Mouse (Mus musculus) ES-CJ7 (cell line): Measurements from ENCODE around the gene Cd55.
"Not testable (repeated sequence)": the region's sequence is repeated elsewhere in the genome, so short reads cannot be mapped to it uniquely, and the experiment has no call there.

Experiments
- DNase-seq: peaks from one replicate; pipeline ENCODE4 v3.0.0; 2011; ENCODE audit warnings: low read depth, low spot score

The Cd55 gene

DNA sequence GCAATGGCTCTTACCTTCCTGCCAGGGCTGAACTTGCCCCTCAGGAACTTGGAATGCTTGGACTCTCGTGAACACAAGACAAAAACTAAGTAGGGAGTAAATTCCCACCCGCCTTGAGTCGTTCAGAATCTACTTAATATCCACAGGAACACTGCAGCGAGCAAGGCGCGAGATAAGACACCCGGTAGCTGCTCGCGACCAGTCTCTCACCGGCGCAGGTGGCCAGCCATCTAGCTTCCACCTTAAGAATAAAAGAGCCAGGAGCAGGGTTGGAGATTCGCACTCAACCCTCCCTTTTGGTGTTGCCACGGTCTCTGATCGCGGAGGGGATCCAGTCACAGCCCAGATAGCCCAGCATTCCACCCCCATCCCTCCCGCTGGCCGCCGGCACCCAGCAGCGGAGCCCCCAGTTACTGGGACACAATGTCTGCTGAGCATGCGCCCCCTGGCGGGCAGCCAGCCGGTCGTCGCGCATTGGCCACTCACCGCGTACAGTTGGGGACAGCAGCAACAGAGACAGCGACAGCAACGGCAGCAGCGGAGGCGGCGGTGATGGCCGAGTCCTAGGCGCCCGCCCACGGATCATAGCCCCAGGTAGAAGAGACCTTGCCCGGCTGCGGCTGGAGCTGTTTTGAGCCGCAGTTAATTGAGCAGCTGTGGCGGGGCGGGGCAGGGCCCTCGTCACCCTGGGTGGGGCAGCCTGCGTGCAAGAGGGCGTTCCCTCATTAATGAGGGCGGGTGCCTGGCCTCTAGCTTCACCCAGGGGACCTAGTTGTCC lies at the start of gene Cd55:
TSS of gene Cd55 (minus strand) at position 661 of the 778 bp plus-strand sequence.
- DNase-seq: peak; percentile 89

DNA sequence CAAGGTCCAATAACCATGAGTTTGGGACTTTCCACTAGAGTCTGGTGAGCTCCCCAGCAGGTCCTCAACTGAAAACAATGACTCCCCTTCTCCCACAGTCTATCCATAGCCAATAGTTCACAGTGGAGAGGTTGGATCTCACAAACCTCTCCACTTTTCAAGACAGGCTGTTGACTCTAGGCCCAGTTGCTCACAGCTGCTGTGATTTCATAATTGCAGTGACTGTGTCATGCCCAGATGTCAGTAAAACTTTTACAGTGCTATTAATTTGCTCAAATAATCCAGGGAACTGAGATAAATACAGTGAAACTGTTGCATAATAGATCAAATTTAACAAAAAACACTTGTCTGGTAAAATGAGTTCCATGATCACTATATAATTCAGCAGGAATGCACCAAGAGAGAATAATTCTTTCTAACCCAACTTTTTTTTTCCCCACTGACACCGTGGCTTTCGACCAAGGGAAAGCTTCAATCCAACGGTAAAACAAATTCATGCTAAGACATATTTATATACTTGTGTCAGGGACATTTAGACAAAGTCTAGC lies 49.4 kb upstream of the Cd55 start:
- no peak for DNase-seq

DNA sequence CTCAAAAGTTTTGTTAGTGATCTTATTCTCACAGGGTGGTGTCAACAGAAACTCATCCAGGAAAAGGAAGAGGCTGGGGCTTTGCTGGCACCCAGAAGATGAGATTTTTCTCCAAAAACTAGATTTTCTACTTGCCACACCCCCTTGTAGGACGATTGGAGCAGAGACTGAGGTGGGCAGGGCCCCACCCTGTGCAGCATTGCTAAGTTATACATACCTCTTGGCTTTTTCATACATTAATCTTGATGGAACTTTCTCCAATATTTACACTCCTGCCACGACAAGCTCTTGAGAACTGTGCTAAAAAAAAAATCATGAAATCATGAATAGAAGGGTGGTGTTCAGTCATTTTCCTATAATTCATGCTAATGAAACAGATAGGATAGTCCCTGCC lies 46.4 kb upstream of the Cd55 start:
- DNase-seq: no peak

DNA sequence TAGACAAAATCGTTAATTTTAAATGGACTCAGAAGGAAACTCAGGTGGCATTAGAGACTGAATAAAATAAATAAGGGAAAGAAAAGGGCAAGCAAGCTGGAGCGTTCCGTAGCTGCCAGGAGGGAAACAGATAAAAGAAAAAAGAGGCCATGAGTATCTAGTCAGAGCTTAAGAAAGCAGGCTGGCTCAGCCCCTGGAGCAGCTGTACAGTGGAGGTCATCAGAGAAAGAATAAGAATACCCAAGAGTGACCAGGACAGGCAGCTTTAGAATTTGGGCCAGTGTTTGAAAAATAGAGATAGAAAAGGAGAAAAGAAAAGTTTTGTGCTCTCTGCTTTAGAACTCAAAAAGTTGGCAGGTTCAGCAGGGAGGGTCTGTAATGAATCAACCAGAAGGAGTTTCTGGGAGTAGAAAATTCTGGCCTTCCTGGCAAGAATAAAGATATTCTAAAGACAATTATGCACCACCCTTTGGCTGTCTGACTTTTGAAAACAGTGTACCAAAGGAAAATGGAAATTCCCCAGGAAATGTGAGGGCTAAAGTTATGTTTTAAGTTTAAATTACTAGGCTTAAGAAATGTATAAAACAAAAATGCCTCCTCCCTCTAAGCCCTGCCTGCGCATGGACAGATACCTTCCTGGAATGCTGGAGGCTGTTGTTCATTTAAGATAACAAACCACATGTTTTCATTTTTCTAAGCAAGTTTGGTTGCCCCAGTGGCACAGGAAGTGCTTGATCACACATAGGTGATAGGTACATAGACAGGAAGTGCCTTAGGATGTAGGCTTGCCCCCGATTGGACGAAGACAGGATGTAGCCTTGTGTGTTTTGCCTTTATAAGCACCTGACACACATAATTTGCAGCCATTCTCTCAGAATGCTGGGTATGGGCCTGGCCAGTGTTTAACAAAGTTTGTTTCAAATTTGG lies 45.7 kb upstream of the Cd55 start:
- no peak for DNase-seq

DNA sequence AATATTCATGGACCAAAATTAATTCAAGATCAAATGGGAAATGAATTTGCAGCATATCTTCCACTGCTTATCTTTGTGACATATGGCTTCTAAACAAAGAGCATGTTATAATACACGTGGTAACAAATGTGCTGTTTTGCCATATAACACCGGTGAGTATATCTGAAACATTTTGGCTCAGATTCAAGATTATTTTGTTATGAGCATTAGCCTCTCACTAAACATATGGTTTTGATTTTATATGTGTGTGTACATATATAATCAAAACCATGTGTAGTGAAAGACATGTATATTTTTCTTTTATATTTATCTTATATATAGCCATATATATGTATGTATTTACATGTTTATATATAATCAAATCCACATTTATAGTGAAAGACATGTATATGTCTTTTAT lies 44.9 kb upstream of the Cd55 start:
- no peak for DNase-seq

DNA sequence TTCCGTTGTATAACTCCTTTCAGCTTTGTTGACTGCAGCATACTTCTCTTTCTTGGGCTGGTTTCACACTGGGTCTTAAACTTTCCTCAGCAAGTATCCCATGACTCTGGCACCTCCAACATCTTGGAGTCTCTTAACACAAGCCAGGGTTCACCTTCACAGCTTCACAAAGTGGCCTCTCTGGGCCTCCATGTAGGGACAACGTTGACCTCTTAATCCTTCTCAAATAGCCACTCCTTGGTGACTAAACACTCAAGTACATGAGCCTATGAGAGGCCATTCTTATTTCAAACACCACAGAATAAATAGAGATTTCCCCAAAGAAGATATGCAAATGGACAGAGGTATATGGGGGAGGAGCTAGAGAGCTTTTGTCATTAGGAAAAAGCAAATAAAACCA lies 37.4 kb upstream of the Cd55 start:
- DNase-seq: no peak

DNA sequence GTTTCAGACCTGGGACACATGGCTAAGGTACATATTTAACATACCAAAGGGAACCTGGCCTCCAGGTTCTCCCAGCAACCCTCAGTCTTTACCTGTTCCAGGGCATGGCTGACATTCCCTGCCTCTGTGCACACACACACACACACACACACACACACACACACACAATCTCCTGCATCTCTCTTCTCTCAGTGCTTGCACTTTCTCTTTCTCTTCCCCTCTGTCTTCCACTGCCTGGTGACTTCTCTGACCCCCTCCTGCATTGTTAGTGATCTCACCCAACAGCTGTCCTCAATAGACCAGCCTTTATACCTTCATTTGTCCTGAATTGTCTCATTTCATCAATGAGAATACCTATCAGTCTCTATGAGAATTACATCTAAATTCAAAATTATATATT lies 35.8 kb upstream of the Cd55 start:
- DNase-seq: no peak

DNA sequence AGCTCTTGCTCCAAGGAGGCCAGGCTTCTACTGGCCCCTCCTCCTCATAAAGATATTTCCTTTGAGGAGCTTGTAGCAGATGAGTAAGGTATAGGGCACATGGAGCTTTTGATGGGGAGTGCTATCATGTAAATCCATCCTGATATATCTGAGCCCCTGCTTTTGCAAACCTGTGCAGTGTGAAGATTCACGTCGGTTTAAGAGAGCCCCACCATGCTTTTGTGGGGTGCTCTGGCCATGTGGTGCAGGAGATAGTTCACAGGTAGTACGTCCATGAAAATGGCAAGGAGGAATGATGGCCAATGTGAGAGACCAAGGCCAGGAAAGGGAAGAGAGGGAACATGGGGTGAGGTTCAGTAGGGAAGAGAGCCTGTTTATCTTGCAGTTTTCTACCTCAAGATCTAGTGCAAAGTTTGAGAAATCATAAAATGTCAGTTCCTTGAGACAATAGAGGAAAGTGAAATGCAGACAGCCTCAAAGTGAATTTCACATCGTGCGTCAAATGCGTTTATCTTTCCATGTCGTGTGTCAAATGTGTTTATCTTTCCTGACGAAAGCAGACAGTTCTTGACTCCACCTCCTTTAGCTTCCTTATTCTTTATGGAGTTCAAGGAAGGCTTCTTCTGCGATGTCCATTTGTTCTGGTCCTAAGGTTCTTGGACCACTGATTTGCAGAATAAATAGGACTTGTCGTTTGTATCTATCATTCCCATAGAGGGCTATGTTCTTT lies 24.4 kb upstream of the Cd55 start:
- no peak for DNase-seq

DNA sequence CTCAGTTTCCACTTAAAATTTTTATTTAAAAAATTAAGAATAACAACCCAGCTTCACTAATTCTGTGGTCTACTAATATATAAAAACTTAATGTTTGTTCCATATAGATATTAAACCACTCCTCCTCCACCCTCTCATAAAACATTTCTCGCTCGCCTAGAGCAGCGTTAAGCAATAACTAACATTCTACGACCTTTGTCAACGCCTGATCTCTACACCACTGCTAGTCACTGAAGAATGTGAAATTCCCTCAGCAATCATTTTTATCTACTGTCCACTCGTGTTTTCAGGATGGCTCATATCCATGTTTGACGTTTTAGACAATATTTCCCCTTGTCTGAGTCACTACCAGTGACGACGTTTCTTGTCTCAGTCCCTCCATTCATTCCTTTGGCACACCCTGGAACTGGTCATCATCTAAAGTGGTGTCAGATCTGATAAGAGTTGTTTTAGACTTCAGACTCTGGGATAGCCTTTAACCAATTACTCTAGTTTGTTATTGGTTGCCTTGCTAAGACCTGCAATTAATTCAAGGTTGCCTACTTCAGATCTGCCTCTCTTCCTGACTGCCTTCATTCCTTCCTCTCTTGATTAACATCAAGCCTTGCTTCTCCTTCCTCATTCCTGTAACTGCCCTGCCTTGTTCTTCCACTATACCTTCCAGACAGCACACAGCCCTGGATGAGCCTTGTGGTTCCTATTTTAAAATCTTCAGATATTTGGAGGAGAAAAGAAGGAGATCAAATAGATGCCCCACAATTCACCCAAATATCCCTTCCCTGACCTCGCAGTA lies 23.5 kb upstream of the Cd55 start:
- DNase-seq: no peak

DNA sequence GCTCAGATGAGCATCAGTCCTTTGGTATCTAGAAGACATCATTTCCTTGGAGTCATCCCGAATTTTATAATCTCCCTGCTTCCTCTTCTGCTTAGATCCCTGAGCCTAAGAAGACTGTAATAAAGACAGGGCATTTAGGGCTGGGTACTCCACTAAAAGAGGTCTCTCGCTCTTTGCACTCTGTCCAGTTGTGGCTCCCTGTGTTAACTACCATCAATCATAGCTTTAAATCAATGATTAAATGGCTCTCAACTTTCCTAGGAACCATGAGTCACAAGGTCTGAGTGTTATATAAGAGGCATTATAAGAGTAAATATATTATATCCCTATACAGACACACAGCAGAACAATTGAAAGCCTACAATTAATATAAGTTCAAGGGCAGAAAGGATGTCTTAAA lies 22.8 kb upstream of the Cd55 start:
- no peak for DNase-seq

DNA sequence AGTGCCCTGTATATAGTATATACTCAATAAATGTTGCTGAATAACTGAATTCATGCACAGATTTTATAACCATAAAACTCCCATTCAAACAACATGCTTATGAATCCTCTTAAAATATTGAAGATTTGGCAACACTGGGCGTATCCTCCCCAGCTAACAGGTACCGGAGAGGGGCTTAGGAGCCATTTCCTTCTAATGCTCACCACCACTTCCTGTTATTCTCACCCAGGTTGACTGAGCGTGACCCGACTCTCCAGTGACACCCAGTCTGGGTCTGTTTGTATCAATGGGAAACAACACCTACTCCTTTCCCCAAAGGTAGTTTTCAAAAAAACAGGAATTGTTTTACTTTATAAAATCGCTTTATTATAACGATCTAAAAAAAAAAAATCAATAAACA lies 12.4 kb upstream of the Cd55 start:
- no peak for DNase-seq

DNA sequence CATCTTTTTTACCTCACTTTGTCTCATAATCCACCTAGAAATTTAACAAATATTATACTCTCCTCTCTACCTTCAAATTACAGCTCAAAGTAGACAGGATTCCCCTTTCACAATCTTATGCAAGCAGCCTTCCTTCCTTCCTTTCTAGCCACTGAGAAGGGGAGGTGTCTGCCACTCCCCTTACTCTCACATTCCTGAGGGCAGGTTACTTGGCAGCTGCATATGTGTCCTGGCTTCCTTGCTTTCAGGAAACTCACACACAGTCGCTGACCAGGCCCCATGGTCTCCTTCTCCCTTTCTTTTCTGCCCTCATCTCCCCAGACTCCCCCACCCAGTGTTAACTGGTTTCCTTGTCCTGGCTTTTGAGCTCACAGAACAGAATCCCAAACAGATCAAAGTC lies 11.7 kb upstream of the Cd55 start:
- peak; percentile 40 for DNase-seq

DNA sequence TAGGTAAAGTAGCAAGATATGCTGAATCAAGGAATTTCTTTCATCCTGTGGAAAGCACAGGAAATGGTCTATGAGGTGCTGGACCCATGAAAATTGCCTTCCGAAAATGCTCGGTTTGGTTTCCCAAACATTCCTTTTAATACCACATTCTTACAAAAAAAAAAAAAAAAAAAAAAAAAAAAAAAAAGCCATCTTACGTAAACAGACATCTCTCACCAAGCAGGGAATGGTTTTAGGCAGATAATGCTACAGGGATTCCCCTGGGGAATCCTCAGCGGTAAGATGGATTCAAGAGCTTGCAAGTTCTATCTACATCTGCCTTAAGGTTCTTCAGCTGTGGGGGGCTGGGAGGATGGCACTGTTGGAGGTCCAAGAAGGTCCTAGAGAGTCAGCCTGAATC lies 7.5 kb upstream of the Cd55 start:
- DNase-seq: no peak

DNA sequence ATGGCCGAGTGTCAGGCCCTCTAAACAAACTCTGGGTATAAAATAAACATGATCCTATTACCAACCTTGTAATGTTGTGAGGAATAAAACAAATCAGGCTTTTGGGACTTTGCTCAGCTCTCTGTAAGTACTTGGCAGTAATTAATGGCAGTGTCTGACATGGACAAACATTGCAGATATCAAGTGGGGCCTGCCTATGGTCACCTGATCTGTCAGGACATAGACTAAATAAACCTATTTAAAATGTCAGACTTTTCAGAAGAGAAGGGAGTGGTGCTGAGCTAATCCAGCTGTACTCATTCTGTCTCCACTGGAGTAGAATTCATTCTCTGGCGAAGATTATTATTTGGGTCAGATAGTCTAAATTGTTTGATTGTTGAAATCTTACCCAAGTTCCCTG lies 4.9 kb upstream of the Cd55 start:
- no peak for DNase-seq

DNA sequence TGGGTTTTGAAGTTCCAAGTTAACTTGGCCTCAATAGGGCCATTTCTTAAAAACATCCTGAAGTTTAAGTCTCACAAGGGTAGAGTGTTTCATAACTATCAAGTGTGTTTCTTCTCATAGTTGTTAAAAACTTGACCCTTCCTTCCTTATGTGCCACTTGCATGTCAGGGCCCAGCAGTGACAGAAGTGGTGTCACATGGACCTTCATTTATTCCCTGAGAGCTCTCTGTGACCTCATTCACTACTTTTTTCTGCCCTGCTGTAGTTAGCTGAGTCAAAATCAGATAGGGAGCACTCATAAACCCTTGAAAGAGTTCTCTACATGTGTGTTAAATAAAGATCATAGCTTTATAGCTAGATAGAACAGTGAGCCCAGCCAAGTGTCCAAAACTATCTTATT lies 1.6 kb upstream of the Cd55 start:
- no peak for DNase-seq

DNA sequence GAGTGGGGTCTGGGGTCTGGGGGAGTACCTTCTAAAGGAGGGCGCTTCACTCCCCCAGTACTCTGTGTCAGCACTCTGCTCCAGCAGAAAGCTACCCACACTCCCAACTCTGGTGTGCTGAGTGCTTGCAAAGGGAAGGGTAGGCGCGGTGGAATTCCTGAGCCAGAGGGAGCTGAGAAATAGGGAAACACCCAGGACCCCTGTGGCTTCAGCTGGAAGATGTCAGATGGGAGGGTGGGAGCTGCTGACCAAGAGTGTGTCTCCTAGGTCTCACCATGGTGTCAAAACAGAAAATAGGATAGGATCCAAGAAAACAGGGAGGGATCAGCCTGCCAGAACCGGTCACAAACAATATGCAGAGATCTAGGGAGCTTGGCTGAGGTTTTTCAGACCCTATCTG lies 323 bp upstream of the Cd55 start:
- DNase-seq: peak; percentile 92

DNA sequence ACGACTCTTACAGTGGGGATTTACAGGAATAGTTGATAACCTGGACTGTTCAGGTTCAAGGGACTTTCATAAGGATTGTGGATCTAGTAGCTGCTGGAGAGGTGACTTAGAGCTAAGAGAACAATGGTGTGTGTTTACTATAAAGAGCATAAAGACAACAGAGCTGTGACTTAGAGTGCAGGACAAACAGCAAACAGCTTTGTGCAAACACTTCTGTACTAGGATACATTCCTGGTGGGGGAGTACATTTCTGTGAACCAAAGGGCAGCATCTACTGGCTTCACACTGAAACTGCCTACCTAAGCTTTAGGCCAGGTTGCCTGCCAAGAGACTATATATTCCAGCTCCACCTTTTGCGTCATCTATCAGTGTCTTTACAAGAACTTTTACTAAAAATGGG lies 7.4 kb downstream of the Cd55 start:
- no peak for DNase-seq

DNA sequence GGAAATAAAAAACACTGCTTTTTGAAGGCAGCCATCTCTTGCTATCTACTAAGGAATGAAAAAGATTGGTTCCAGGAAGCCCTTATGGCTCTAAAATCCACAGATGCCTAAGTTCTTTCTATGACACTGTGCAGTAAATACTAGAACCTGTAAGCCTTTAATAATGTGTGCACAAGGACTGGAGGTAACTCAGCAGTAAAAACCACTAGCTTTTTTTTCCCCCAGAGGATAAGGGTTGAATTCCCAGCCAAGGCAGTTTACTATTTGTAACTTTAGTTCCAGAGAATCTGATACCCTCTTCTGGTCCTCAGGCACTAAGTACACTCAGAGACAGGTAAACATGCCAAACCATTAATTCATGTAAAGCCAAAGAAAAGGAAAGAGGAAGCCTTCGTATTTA lies 19.6 kb downstream of the Cd55 start:
- DNase-seq: not testable (repeated sequence)

DNA sequence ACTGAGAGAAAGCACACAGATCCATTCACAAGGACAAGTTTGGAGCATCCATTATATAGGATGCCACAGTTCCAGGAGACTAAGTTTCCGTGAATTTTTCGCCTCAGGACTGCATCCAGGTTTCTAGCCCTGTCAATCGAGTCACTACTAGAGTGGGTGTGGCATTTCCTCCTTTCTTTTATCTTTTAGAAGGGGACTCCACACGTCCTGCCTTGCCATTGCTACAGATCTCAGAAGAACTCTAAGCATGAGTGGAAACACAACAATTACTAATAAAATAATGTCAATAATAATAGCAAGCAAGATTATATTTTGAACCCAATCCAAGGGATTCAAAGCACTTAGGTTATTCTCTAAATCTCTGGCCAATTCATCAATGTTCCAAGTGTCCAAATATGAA lies 31.6 kb downstream of the Cd55 start:
- DNase-seq: no peak

DNA sequence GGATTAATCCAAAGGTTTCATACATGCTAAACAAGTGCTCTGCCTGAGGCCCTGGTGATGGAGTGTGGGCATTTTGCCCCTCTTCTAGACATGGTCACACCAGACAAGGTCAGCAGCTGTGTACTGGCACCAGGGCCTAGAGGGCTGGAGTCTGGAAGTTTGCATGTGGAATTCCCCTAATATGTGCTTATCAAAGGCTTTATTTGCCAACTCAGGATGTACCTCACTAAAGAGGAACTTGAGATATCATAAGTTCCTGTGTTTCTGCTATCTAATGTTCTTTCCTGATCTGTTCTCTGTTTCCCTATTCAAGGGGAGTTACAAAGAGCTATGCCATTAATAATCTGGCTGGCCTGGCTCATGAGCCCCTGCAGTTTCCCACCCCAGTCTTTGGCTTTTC lies 33.9 kb downstream of the Cd55 start:
- not testable (repeated sequence) for DNase-seq

DNA sequence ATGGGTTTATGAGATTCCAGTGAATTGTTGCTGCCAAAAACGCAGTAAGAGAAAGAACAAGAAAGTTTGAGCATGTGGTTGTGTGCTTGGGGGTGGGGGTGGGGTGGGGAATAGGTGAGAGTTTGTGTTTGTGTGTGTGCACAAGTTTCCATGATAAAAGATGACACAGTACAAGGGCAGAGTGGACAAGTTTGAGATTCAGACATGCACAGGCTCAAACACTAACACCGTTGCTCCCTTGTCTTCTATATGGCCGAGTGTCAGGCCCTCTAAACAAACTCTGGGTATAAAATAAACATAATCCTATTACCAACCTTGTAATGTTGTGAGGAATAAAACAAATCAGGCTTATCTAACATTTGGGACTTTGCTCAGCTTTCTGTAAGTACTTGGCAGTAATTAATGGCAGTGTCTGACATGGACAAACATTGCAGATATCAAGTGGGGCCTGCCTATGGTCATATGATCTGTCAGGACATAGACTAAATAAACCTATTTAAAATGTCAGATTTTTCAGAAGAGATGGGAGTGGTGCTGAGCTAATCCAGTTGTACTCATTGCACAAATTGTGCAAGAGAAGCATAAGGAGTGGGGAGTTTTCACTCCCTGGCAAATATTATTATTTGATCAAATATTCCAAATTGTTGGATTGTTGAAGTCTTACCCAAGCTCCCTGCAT lies 35.2 kb downstream of the Cd55 start:
- DNase-seq: not testable (repeated sequence)
